Mouse (Mus musculus): ENCODE measurements around the gene Mocs1. TPM values are rescaled to one million over a fixed set of nuclear protein-coding genes. Genes with fewer than 3 reads are reported as not detected.
A peak's percentile ranks its signal among the peaks of the same experiment; 100 is the strongest.
"Not testable (repeated sequence)": the region's sequence is repeated elsewhere in the genome, so short reads cannot be mapped to it uniquely, and the experiment has no call there.

Gene Mocs1
- total RNA-seq, 4 experiments from 2014 or later = 50.7 to 57.1 (median 53.5) TPM

GRCm38 (mm10) chr17:49432071-49432711 is 4.0 kb downstream of the Mocs1 start:
- DNase-seq = peak; percentile 45

- no peak for DNase-seq
These were observed 4.9 kb downstream of the Mocs1 start for GRCm38 (mm10) chr17:49433071-49433470.

GRCm38 (mm10) chr17:49434236-49434635 is 6.1 kb downstream of the Mocs1 start:
- DNase-seq = no peak

- no peak for DNase-seq
These were observed 6.9 kb downstream of the Mocs1 start for GRCm38 (mm10) chr17:49435081-49435480.

- no peak for DNase-seq
These were observed 8.5 kb downstream of the Mocs1 start for GRCm38 (mm10) chr17:49436631-49437030.

- not testable (repeated sequence) for DNase-seq
These were observed 9.1 kb downstream of the Mocs1 start for GRCm38 (mm10) chr17:49437306-49437705.

GRCm38 (mm10) chr17:49438822-49439574 is 10.8 kb downstream of the Mocs1 start:
- no peak for DNase-seq

- DNase-seq = no peak
These were observed 11.5 kb downstream of the Mocs1 start for GRCm38 (mm10) chr17:49439706-49440105.

GRCm38 (mm10) chr17:49440331-49441130 is 12.4 kb downstream of the Mocs1 start:
- no peak for DNase-seq

GRCm38 (mm10) chr17:49442841-49443240 is 14.7 kb downstream of the Mocs1 start:
- not testable (repeated sequence) for DNase-seq

- DNase-seq = no peak
These were observed 20.5 kb downstream of the Mocs1 start for GRCm38 (mm10) chr17:49448570-49449229.

GRCm38 (mm10) chr17:49449230-49449608 is 21.1 kb downstream of the Mocs1 start:
- no peak for DNase-seq

GRCm38 (mm10) chr17:49450922-49451321 is 22.8 kb downstream of the Mocs1 start:
- DNase-seq = no peak

GRCm38 (mm10) chr17:49456334-49456733 is 28.2 kb downstream of the Mocs1 start:
- no peak for DNase-seq

- DNase-seq = no peak
These were observed 29.7 kb downstream of the Mocs1 start for GRCm38 (mm10) chr17:49457833-49458232.

- DNase-seq = no peak
These were observed 30.2 kb downstream of the Mocs1 start for GRCm38 (mm10) chr17:49458386-49458785.

- DNase-seq = no peak
These were observed 36.7 kb downstream of the Mocs1 start for GRCm38 (mm10) chr17:49464884-49465283.

- peak; percentile 31 for DNase-seq
These were observed 40.1 kb downstream of the Mocs1 start for GRCm38 (mm10) chr17:49468223-49468622.

- DNase-seq = no peak
These were observed 44.5 kb downstream of the Mocs1 start for GRCm38 (mm10) chr17:49472626-49473025.

GRCm38 (mm10) chr17:49474051-49474450 is 45.9 kb downstream of the Mocs1 start:
- no peak for DNase-seq

GRCm38 (mm10) chr17:49475174-49475573 is 47.0 kb downstream of the Mocs1 start:
- DNase-seq = no peak

- no peak for DNase-seq
These were observed 49.2 kb downstream of the Mocs1 start for GRCm38 (mm10) chr17:49477370-49477769.

- DNase-seq = no peak
These were observed 53.7 kb downstream of the Mocs1 start for GRCm38 (mm10) chr17:49481876-49482275.

Data from adrenal gland, adult 8-10 months (tissue).